Mouse (Mus musculus) G1E (cell line): ENCODE results near the gene Apof.

Experiments used
- CTCF ChIP-seq: IDR thresholded peaks from 2 replicates; pipeline ENCODE4 v1.5.1; 2012; ENCODE audit warnings: low read depth, low read length, inconsistent platforms, mixed read lengths
- GATA1 ChIP-seq: IDR thresholded peaks from 2 replicates; pipeline ENCODE4 v1.6.1; 2012; ENCODE audit warnings: borderline replicate concordance, low read length, inconsistent platforms, mixed read lengths
- GATA2 ChIP-seq: IDR thresholded peaks from 2 replicates; pipeline ENCODE4 v1.6.1; 2012; ENCODE audit warnings: low read depth, low read length, inconsistent platforms, borderline replicate concordance
- POLR2AphosphoS5 ChIP-seq: IDR thresholded peaks from 2 replicates; pipeline ENCODE4 v1.6.1; 2012; ENCODE audit warnings: low read depth, low read length, inconsistent platforms; ENCODE audit not compliant: insufficient replicate concordance
- TAL1 ChIP-seq: conservative IDR thresholded peaks from 2 replicates; pipeline ENCODE4 v1.6.1; 2012; ENCODE audit warnings: low read depth, low read length, inconsistent platforms, mixed read lengths

DNA sequence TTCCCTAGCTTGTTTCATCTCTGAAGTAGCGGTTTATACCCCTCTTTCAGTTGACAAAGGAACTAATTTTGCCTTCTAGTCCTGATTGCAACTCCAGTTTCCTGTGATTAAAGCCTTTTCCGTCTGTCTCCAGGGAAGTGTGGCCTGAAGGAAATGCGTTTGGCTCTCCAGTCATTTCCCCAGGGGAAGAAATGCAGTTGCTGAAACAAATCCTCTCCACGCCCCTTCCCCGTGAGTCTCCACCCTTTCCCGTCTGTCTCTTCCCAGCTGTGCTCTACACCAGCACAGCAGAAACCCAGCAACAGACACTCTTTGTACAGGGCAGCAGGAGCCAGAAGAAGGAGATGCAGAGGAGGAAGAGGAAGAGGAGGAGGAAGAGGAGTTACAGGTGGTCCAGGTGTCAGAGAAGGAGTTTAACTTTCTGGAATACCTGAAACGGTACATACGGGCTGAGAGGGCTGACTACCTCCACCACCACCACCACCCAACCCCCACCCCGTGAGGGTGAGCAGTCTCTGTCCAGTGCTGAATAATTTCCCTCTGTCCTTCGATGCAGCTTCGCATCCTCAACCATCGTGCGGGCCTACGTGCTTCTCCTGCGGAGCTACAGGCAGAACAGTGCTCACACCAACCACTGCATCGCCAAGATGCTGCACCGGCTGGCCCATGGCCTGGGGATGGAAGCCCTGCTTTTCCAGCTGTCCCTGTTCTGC is 21.3 kb upstream of the Apof start:
- no peak for TF ChIP-seq CTCF
- TF ChIP-seq TAL1 = no peak
- no peak for TF ChIP-seq GATA2
- TF ChIP-seq GATA1 = no peak
- TF ChIP-seq POLR2AphosphoS5 = no peak
